Mouse (Mus musculus) liver, embryonic 14.5 days (tissue): ENCODE measurements around the gene Mfap4.

Experiments used
- CTCF ChIP-seq: IDR thresholded peaks from 2 replicates; pipeline ENCODE4 v1.5.1; 2016; ENCODE audit warnings: antibody characterized with exemption, low read depth, control low read depth
- EP300 ChIP-seq: IDR thresholded peaks from 2 replicates; pipeline ENCODE4 v1.6.1; 2016; ENCODE audit warnings: antibody characterized with exemption, low read depth

GRCm38 (mm10) chr11:61487936-61488335 is 2.7 kb downstream of the Mfap4 start:
- TF ChIP-seq EP300 (no peak), CTCF (no peak)
